Mouse (Mus musculus) cortical plate, adult 2 months (tissue): Measurements from ENCODE around the gene Fam214a. TPM values are rescaled to one million over a fixed set of nuclear protein-coding genes. Genes with fewer than 3 reads are reported as not detected.

Source experiments
- H3K27ac ChIP-seq: fragments of 200-500 bp; 2 replicates; pipeline ENCODE4 v1.5.1; 2012; ENCODE audit warnings: low read length, control low read depth, inconsistent platforms; ENCODE audit not compliant: insufficient read depth
- H3K4me1 ChIP-seq: fragments of 200-500 bp; 2 replicates; pipeline ENCODE4 v1.6.1; 2011; ENCODE audit warnings: low read length; ENCODE audit not compliant: control insufficient read depth, insufficient read depth
- H3K4me3 ChIP-seq: fragments of 200-500 bp; 2 replicates; pipeline ENCODE4 v1.5.1; 2011; ENCODE audit warnings: mild to moderate bottlenecking, low read length, control low read depth; ENCODE audit not compliant: insufficient read depth
- CTCF ChIP-seq: fragments of 200-500 bp; IDR thresholded peaks from 2 replicates; pipeline ENCODE4 v1.5.1; 2011; ENCODE audit warnings: mild to moderate bottlenecking, control low read depth, low read length; ENCODE audit not compliant: insufficient read depth; ENCODE audit errors: extremely low read depth
- POLR2A ChIP-seq: fragments of 200-500 bp; IDR thresholded peaks from 2 replicates; pipeline ENCODE4 v1.6.1; 2011; ENCODE audit warnings: mild to moderate bottlenecking, low read length, control low read depth; ENCODE audit not compliant: insufficient read depth; ENCODE audit errors: extremely low read depth
- polyA plus RNA-seq: library from polyadenylated mRNA; depleted of rRNA; stranded (reverse); fragments of >200 nt; gene quantifications from 2 replicates; pipeline ENCODE4 v1.2.3, GENCODE M21; 2012

Gene Fam214a
- polyA plus RNA-seq, 1 experiment: 27.7 TPM

DNA sequence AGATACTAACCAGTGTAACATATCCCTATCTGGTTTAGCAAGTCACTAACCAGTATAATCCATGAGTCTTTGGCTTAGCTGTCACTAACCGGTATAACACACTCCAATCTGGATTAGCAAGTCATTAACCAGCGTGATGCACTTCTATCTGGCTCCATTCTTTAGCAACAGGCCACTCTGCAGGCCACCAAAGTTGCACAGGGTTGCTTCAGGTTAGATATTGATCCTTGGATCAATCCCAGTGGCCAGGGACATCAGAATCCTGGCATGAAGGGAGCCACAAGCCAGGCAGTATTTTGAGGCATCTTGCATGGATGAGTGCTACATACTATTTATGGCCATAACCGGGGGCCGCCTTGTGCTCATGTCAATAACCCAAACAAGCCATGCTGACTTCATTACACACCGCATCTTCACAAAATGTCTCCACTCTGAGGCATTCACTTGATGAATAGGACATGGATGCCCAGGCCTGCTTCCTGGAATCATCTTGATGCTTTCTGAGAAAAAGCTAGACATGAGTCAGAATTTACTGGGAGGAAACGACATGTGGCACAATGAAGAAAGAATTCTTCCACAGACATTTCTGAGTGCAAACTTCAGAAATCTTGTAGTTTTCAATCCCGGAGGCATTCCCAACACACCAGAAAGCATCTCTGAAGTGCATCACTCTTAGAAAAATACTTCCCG is 5.8 kb upstream of the Fam214a start:
- Histone ChIP-seq H3K4me1 (no peaks in the 10 kb centered on the region), H3K27ac (no peak overlapping the region), H3K4me3 (no peak overlapping the region)
- TF ChIP-seq CTCF (no peak), POLR2A (no peak)

- no peak overlapping the region for H3K4me3 ChIP-seq
- no peak overlapping the region for H3K27ac ChIP-seq
- TF ChIP-seq CTCF (peak; percentile 18; the same call in 1 of the 2 replicates), POLR2A (no peak)
- 0 out of 2 replicates have a peak, but pooled peaks cover 1% of the 10 kb centered on the region for H3K4me1 ChIP-seq
Measured at GRCm38 (mm10) chr9:74951491-74951890, 1.2 kb upstream of the Fam214a start.

DNA sequence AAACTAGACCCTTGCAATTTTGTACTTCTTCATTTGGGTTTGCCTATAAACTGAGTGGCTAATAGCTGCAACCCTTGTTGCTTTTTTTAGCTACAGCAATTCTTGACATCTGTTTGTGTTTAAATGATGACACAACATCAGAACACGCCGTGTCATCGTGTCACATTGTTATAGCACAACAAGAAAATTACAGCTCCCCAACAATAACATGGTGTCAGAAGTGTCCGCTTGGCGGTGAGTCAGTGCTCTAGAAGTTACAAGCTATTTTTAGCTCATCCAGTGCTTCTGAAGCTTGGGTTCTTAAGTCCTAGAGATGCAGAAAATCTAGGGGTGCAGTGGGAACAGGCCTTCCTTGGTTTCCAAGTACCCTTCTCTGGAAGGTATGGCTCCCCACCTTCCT is 578 bp upstream of the Fam214a start:
- peak overlapping the region; percentile 58 for H3K27ac ChIP-seq
- peak overlapping the region; percentile 53 for H3K4me3 ChIP-seq
- TF ChIP-seq POLR2A (no peak), CTCF (no peak)
- H3K4me1 ChIP-seq: 0 out of 2 replicates have a peak, but pooled peaks cover 1% of the 10 kb centered on the region

DNA sequence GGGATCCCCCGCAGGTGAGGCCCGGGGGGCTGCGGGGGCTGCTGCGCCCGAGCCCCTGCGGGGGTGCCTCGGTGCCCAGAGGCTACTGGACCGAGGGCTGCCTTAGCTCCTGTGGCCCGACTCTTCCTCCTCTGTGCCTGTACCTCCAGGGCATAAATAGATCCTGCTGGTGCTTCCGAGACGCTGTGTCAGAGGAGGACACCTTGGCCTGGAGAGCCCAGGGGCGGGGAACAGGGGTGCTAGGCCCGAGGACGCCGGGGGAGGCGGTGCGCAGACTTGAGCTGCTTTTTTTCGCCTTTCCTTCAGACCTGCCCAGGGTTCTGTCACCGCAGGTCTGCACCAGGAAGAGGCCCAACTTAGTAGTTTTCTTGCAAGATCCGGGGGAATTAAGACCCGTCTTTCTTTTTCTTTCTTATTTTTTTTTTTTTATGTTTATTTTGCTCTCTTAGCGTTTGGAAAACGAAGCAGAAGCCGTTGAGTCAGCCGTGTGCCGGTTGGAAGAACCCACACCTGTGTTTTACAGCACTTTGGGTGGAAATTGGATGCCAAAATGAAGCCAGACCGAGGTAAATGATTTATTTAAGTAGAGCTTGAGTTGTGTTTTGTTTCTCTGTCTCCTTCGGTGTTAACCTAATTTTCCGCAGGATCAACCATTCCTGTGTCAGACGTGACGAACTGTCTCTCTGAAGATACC is 728 bp downstream of the Fam214a start:
- TF ChIP-seq CTCF (no peak), POLR2A (no peak)
- 0 out of 2 replicates have a peak, but pooled peaks cover 1% of the 10 kb centered on the region for H3K4me1 ChIP-seq
- H3K27ac ChIP-seq: peak overlapping the region; percentile 80
- H3K4me3 ChIP-seq: peak overlapping the region; percentile 53

- TF ChIP-seq CTCF (no peak), POLR2A (no peak)
- Histone ChIP-seq H3K4me3 (peak overlapping the region; percentile 53; the same call in 1 of the 2 replicates), H3K27ac (no peak overlapping the region), H3K4me1 (0 out of 2 replicates have a peak, but pooled peaks cover 1% of the 10 kb centered on the region)
Measured at GRCm38 (mm10) chr9:74953959-74954279, 1.2 kb downstream of the Fam214a start.

GRCm38 (mm10) chr9:74954387-74954786 is 1.7 kb downstream of the Fam214a start:
- H3K4me1 ChIP-seq: 0 out of 2 replicates have a peak, but pooled peaks cover 1% of the 10 kb centered on the region
- H3K27ac ChIP-seq: no peak overlapping the region
- TF ChIP-seq CTCF: no peak
- TF ChIP-seq POLR2A: no peak
- H3K4me3 ChIP-seq: no peak overlapping the region

DNA sequence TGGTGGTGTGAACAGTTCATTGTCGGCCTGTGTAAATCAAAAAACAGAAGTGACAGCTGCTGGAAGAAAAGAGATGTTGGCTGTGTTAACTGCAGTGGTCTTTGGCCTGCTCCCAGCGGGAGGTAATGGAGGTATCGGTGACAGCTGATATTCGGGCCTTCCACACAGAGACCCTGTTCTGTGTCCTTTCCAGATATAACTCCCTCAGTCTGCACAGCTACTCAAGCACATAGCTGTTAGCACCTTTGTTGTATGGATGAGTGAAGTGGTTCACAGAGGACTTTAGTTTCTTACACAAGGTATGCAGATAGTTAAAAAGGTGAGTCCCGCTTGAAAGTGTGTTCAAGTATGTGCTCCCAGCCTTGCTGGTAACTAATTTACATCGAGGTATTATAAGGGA is 7.9 kb downstream of the Fam214a start:
- TF ChIP-seq POLR2A: no peak
- no peak for TF ChIP-seq CTCF
- H3K4me3 ChIP-seq: no peak overlapping the region
- no peaks in the 10 kb centered on the region for H3K4me1 ChIP-seq
- no peak overlapping the region for H3K27ac ChIP-seq

- Histone ChIP-seq H3K4me1 (no peaks in the 10 kb centered on the region), H3K4me3 (no peak overlapping the region), H3K27ac (no peak overlapping the region)
- no peak for TF ChIP-seq POLR2A
- TF ChIP-seq CTCF: no peak
Measured at GRCm38 (mm10) chr9:74961073-74961575, 8.4 kb downstream of the Fam214a start.

DNA sequence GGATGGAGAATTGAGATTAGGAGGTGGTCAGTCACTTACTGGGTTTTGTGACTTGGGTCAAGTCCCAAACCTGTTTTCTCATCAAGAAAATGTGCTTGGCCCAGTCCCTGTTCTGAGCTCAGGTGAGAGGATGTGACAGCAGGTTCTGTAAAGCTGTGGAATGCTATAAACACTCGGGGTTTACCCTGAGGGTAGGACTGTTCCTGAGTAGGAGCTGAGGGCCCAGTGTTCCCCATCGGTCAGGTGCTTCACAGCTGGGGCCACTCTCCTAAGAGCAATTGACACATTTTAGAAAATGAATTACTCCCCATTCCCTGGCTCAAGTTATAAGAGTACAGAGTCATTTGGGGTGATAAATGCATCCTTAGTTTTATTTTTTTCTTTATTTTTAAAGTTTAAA is 11.3 kb downstream of the Fam214a start:
- Histone ChIP-seq H3K4me1 (peaks cover 2% of the 10 kb centered on the region; the same call in 1 of the 2 replicates), H3K4me3 (no peak overlapping the region), H3K27ac (no peak overlapping the region)
- no peak for TF ChIP-seq CTCF
- TF ChIP-seq POLR2A: no peak
